ENCODE assay signal across 9 mouse cellular contexts in genomic region chr16:96671603-96672374, GRCm38 (mm10).
A peak's percentile ranks its signal among the peaks of the same experiment; 100 is the strongest.
DNase-seq lines count a peak whose midpoint lies in the region; ATAC-seq and TF ChIP-seq lines count a peak whose summit lies in the region.
"Had no signal": no experiment of that assay in that cellular context is flagged by ENCODE, and none has a peak within 500 bp of the region (broad histone marks: within the 10 kb centered on the region; RNA-seq: fewer than 3 reads in every experiment).

No protein-coding gene starts in this region.

- H3K9me3 ChIP-seq in hindbrain, postnatal 0 days (ENCODE audit: low read length), result no peaks in the 10 kb centered on the region
- H3K9me3 ChIP-seq: midbrain, embryonic 12.5 days had no signal

- no peaks in the 10 kb centered on the region for H3K4me1 ChIP-seq in cerebellum, adult 2 months (ENCODE audit: control insufficient read depth, insufficient read depth, low read length)
- H3K4me1 ChIP-seq in hindbrain, postnatal 0 days (ENCODE audit: insufficient read depth, low read length), result no peaks in the 10 kb centered on the region; the same call in 1 of the 2 replicates

- no peaks in the 10 kb centered on the region for H3K27me3 ChIP-seq in cerebellum, adult 2 months (ENCODE audit: control insufficient read depth, insufficient read depth, low read length)
- H3K27me3 ChIP-seq in hindbrain, postnatal 0 days (ENCODE audit: insufficient read depth, low read length), result no peaks in the 10 kb centered on the region
- H3K27me3 ChIP-seq: midbrain, embryonic 12.5 days had no signal

- no peak for TF ChIP-seq POLR2A in cerebellum, adult 2 months (IDR thresholded peaks at IDR 0.05; ENCODE audit: borderline replicate concordance, insufficient read depth, low read length)

- no peaks in the 10 kb centered on the region for H3K36me3 ChIP-seq in hindbrain, postnatal 0 days (ENCODE audit: insufficient read depth, low read length)
- H3K36me3 ChIP-seq: midbrain, embryonic 12.5 days had no signal

- no peak for ATAC-seq in cerebellum, adult (ENCODE audit: insufficient number of reproducible peaks, low FRiP score, low TSS enrichment)
- ATAC-seq in hindbrain, postnatal 0 days, result peak; percentile 49; the same call in 1 of the 2 replicates

- peak; percentile 25 to 33 for DNase-seq in cerebellum, adult 2 months
- peak; percentile 69 to 82 for DNase-seq in left cerebral cortex, postnatal 14 days (ENCODE audit: low spot score in 2 of 2)
- no peak for DNase-seq in left cerebral cortex, adult 11 months (ENCODE audit: low spot score)
- DNase-seq in adipocyte (ENCODE audit: low spot score), result peak; percentile 25
- peak; percentile 85 for DNase-seq in hindbrain, postnatal 0 days (ENCODE audit: low spot score)
- DNase-seq in retina, postnatal 1 day, result peak; percentile 70
- DNase-seq in gastrocnemius, postnatal 10 days, result no peak

- no peak overlapping the region for H3K27ac ChIP-seq in cerebellum, adult 2 months (ENCODE audit: insufficient read depth, low read length)
- H3K27ac ChIP-seq in hindbrain, postnatal 0 days, result 0 out of 2 replicates have a peak overlapping the region, but pooled peaks have one; percentile 20
- H3K27ac ChIP-seq: midbrain, embryonic 12.5 days had no signal

- no peak overlapping the region for H3K4me2 ChIP-seq in hindbrain, postnatal 0 days (ENCODE audit: low read depth, low read length)
- H3K4me2 ChIP-seq: midbrain, embryonic 12.5 days had no signal

- no peak overlapping the region for H3K9ac ChIP-seq in hindbrain, postnatal 0 days (replicated peaks; ENCODE audit: low read length)
- H3K9ac ChIP-seq: midbrain, embryonic 12.5 days had no signal

- peak; percentile 61 for TF ChIP-seq CTCF in cerebellum, adult 2 months (IDR thresholded peaks at IDR 0.05; ENCODE audit: borderline replicate concordance, insufficient read depth, low read depth, low read length)
- peak; percentile 83 for TF ChIP-seq CTCF in hindbrain, postnatal 0 days (IDR thresholded peaks at IDR 0.05; ENCODE audit: low read depth)

- no peak overlapping the region for H3K4me3 ChIP-seq in cerebellum, adult 2 months (replicated peaks; ENCODE audit: insufficient read depth, low read depth, low read length)
- no peak overlapping the region for H3K4me3 ChIP-seq in hindbrain, postnatal 0 days (ENCODE audit: low read length)
- H3K4me3 ChIP-seq: midbrain, embryonic 12.5 days had no signal

- intact Hi-C loops in left cerebral cortex, postnatal 14 days (cut with DNase I), result loop anchor here (2.0 to 5.0 kb wide), 2 partner anchors 204 to 313 kb away; partner anchors contain the start of gene Pcp4

- WGBS in cerebellum, adult 2 months, result 56% methylated on average over 11 of the region's 11 CpGs
- WGBS in hindbrain, postnatal 0 days, result 55% methylated on average over 11 of the region's 11 CpGs

Comparison
In these comparisons a context has a peak if more than half of its experiments do, and no peak if none do; other contexts are left out.
1. DNase-seq: peak in cerebellum, adult 2 months (2 of 2), left cerebral cortex, postnatal 14 days (2 of 2), adipocyte (single experiment), hindbrain, postnatal 0 days (single experiment) and retina, postnatal 1 day (single experiment); none in left cerebral cortex, adult 11 months (single experiment) and gastrocnemius, postnatal 10 days (single experiment).